Mouse (Mus musculus): Measurements from ENCODE around the gene Phf10. TPM values are rescaled to one million over a fixed set of nuclear protein-coding genes. Genes with fewer than 3 reads are reported as not detected.
"Not testable (repeated sequence)": the region's sequence is repeated elsewhere in the genome, so short reads cannot be mapped to it uniquely, and the experiment has no call there.

Phf10 gene
- total RNA-seq, 2 experiments from 2014 or later, result 49.9 to 51.1 TPM

DNA sequence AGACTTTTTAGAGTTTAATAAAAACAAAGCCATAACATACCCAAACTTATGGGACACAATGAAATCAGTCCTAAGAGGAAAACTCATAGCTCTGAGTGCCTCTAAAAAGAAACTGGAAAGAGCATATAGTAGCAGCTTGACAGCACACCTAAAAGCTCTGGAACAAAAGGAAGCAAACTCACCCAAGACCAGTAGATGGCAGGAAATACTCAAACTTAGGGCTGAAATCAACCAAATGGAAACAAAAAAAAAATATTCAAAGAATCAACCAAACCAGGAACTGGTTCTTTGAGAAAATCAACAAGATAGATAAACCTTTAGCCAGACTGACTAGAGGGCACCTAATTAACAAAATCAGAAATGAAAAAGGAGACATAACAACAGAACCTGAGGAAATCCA lies 66.0 kb downstream of the Phf10 start:
- not testable (repeated sequence) for DNase-seq (ENCODE audit: low spot score)

Other genes starting within 250 kb of the Phf10 start
- gene Wdr27, start 18.1 kb downstream of the Phf10 start, total RNA-seq (2021), result 1 to 10 TPM; 2.1 to 2.2 TPM
- 1 to 10 TPM; 8.3 to 8.4 TPM for gene 1600012H06Rik, start 18.1 kb downstream of the Phf10 start, total RNA-seq (2021)
- gene 9030025P20Rik, start 17.2 kb upstream of the Phf10 start, total RNA-seq (2021), result 1 to 10 TPM; 1.7 to 3.5 TPM
- not detected for gene Gm3417, start 17.5 kb upstream of the Phf10 start, total RNA-seq (2021)
- 1 to 10 TPM; 1.9 to 2.3 TPM for gene Gm3435, start 48.9 kb upstream of the Phf10 start, total RNA-seq (2021)
- 10 to 100 TPM; 13.1 to 18.7 TPM for gene Ermard, start 79.9 kb upstream of the Phf10 start, total RNA-seq (2021)
- gene Tcte3, start 80.2 kb upstream of the Phf10 start, total RNA-seq (2021), result not detected
- under 1 TPM; 0.57 to 0.98 TPM for gene Gm3448, start 80.3 kb upstream of the Phf10 start, total RNA-seq (2021)